Mouse (Mus musculus): ENCODE data around the gene Sh3bp1. TPM values are rescaled to one million over a fixed set of nuclear protein-coding genes. Genes with fewer than 3 reads are reported as not detected.
"Not testable (repeated sequence)": the region's sequence is repeated elsewhere in the genome, so short reads cannot be mapped to it uniquely, and the experiment has no call there.

Sh3bp1 gene
- polyA plus RNA-seq, 1 experiment = 26.8 TPM

GRCm38 (mm10) chr15:78875537-78875936, 24.0 kb upstream of the Sh3bp1 start:
- Histone ChIP-seq H3K36me3 (ENCODE audit: control insufficient read depth, insufficient read depth, low read length, poor library complexity, severe bottlenecking) (no peaks in the 10 kb centered on the region), H3K27me3 (ENCODE audit: control insufficient read depth, insufficient read depth, low read length, poor library complexity, severe bottlenecking) (no peaks in the 10 kb centered on the region), H3K4me1 (ENCODE audit: control insufficient read depth, insufficient read depth, low read length) (peaks cover 8% of the 10 kb centered on the region), H3K9me3 (replicated peaks; ENCODE audit: control insufficient read depth, insufficient read depth, low read length, poor library complexity, severe bottlenecking) (no peaks in the 10 kb centered on the region), H3K27ac (ENCODE audit: insufficient read depth, low read length) (peak overlapping the region; percentile 24), H3K9ac (ENCODE audit: low read depth, poor library complexity, severe bottlenecking) (peak overlapping the region; percentile 82), H3K4me3 (ENCODE audit: low read depth, low read length) (peak overlapping the region; percentile 31)
- TF ChIP-seq POLR2A (IDR thresholded peaks at IDR 0.05; ENCODE audit: insufficient read depth, low read length) = no peak
- no peak for TF ChIP-seq CTCF (IDR thresholded peaks at IDR 0.05; ENCODE audit: low read depth, low read length)
- no peak for TF ChIP-seq EP300 (IDR thresholded peaks at IDR 0.05; ENCODE audit: insufficient read depth, low read depth, low read length)

- H3K4me3 ChIP-seq (ENCODE audit: low read depth, low read length) = peak overlapping the region; percentile 95
- no peaks in the 10 kb centered on the region for H3K9me3 ChIP-seq (replicated peaks; ENCODE audit: control insufficient read depth, insufficient read depth, low read length, poor library complexity, severe bottlenecking)
- H3K27ac ChIP-seq (ENCODE audit: insufficient read depth, low read length) = peak overlapping the region; percentile 56
- TF ChIP-seq EP300 (IDR thresholded peaks at IDR 0.05; ENCODE audit: insufficient read depth, low read depth, low read length) (no peak), CTCF (IDR thresholded peaks at IDR 0.05; ENCODE audit: low read depth, low read length) (peak; percentile 23)
- H3K27me3 ChIP-seq (ENCODE audit: control insufficient read depth, insufficient read depth, low read length, poor library complexity, severe bottlenecking) = no peaks in the 10 kb centered on the region
- no peaks in the 10 kb centered on the region for H3K36me3 ChIP-seq (ENCODE audit: control insufficient read depth, insufficient read depth, low read length, poor library complexity, severe bottlenecking)
- H3K9ac ChIP-seq (ENCODE audit: low read depth, poor library complexity, severe bottlenecking) = peak overlapping the region; percentile 82
- H3K4me1 ChIP-seq (ENCODE audit: control insufficient read depth, insufficient read depth, low read length) = peaks cover 8% of the 10 kb centered on the region
These were observed 23.3 kb upstream of the Sh3bp1 start for GRCm38 (mm10) chr15:78876258-78876696.

GRCm38 (mm10) chr15:78876991-78877809, 22.4 kb upstream of the Sh3bp1 start, which contains the start of gene Gga1:
Gene Gga1 (plus strand): TSS chr15:78877190.
- H3K27ac ChIP-seq (ENCODE audit: insufficient read depth, low read length) = peak within 1 kb of the TSS; percentile 56
- no peaks in the 10 kb centered on the region for H3K36me3 ChIP-seq (ENCODE audit: control insufficient read depth, insufficient read depth, low read length, poor library complexity, severe bottlenecking)
- peaks cover 8% of the 10 kb centered on the region for H3K4me1 ChIP-seq (ENCODE audit: control insufficient read depth, insufficient read depth, low read length)
- TF ChIP-seq EP300 (IDR thresholded peaks at IDR 0.05; ENCODE audit: insufficient read depth, low read depth, low read length) = no peak
- H3K9me3 ChIP-seq (replicated peaks; ENCODE audit: control insufficient read depth, insufficient read depth, low read length, poor library complexity, severe bottlenecking) = no peaks in the 10 kb centered on the region
- peak within 1 kb of the TSS; percentile 82 for H3K9ac ChIP-seq (ENCODE audit: low read depth, poor library complexity, severe bottlenecking)
- H3K4me3 ChIP-seq (ENCODE audit: low read depth, low read length) = peak within 1 kb of the TSS; percentile 95
- no peaks in the 10 kb centered on the region for H3K27me3 ChIP-seq (ENCODE audit: control insufficient read depth, insufficient read depth, low read length, poor library complexity, severe bottlenecking)

- TF ChIP-seq CTCF (IDR thresholded peaks at IDR 0.05; ENCODE audit: low read depth, low read length) (no peak), POLR2A (IDR thresholded peaks at IDR 0.05; ENCODE audit: insufficient read depth, low read length) (no peak), EP300 (IDR thresholded peaks at IDR 0.05; ENCODE audit: insufficient read depth, low read depth, low read length) (no peak)
- Histone ChIP-seq H3K36me3 (ENCODE audit: control insufficient read depth, insufficient read depth, low read length, poor library complexity, severe bottlenecking) (0 out of 2 replicates have a peak, but pooled peaks cover 1% of the 10 kb centered on the region), H3K27ac (ENCODE audit: insufficient read depth, low read length) (no peak overlapping the region), H3K9ac (ENCODE audit: low read depth, poor library complexity, severe bottlenecking) (peak overlapping the region; percentile 82), H3K4me1 (ENCODE audit: control insufficient read depth, insufficient read depth, low read length) (peaks cover 8% of the 10 kb centered on the region), H3K4me3 (ENCODE audit: low read depth, low read length) (peak overlapping the region; percentile 95), H3K27me3 (ENCODE audit: control insufficient read depth, insufficient read depth, low read length, poor library complexity, severe bottlenecking) (no peaks in the 10 kb centered on the region), H3K9me3 (replicated peaks; ENCODE audit: control insufficient read depth, insufficient read depth, low read length, poor library complexity, severe bottlenecking) (no peaks in the 10 kb centered on the region)
These were observed 21.7 kb upstream of the Sh3bp1 start for GRCm38 (mm10) chr15:78877810-78878390.

GRCm38 (mm10) chr15:78878792-78879516, 20.6 kb upstream of the Sh3bp1 start:
- H3K36me3 ChIP-seq (ENCODE audit: control insufficient read depth, insufficient read depth, low read length, poor library complexity, severe bottlenecking); H3K27ac ChIP-seq (ENCODE audit: insufficient read depth, low read length); H3K9ac ChIP-seq (ENCODE audit: low read depth, poor library complexity, severe bottlenecking); H3K27me3 ChIP-seq (ENCODE audit: control insufficient read depth, insufficient read depth, low read length, poor library complexity, severe bottlenecking); H3K4me1 ChIP-seq (ENCODE audit: control insufficient read depth, insufficient read depth, low read length); H3K9me3 ChIP-seq (replicated peaks; ENCODE audit: control insufficient read depth, insufficient read depth, low read length, poor library complexity, severe bottlenecking); H3K4me3 ChIP-seq (ENCODE audit: low read depth, low read length): not testable (repeated sequence)

GRCm38 (mm10) chr15:78880432-78880831, 19.1 kb upstream of the Sh3bp1 start:
- peaks cover 12% of the 10 kb centered on the region for H3K36me3 ChIP-seq (ENCODE audit: control insufficient read depth, insufficient read depth, low read length, poor library complexity, severe bottlenecking)
- no peaks in the 10 kb centered on the region for H3K9me3 ChIP-seq (replicated peaks; ENCODE audit: control insufficient read depth, insufficient read depth, low read length, poor library complexity, severe bottlenecking)
- no peak overlapping the region for H3K4me3 ChIP-seq (ENCODE audit: low read depth, low read length)
- TF ChIP-seq CTCF (IDR thresholded peaks at IDR 0.05; ENCODE audit: low read depth, low read length) (no peak), POLR2A (IDR thresholded peaks at IDR 0.05; ENCODE audit: insufficient read depth, low read length) (no peak), EP300 (IDR thresholded peaks at IDR 0.05; ENCODE audit: insufficient read depth, low read depth, low read length) (no peak)
- no peaks in the 10 kb centered on the region for H3K4me1 ChIP-seq (ENCODE audit: control insufficient read depth, insufficient read depth, low read length)
- no peaks in the 10 kb centered on the region for H3K27me3 ChIP-seq (ENCODE audit: control insufficient read depth, insufficient read depth, low read length, poor library complexity, severe bottlenecking)
- no peak overlapping the region for H3K9ac ChIP-seq (ENCODE audit: low read depth, poor library complexity, severe bottlenecking)
- no peak overlapping the region for H3K27ac ChIP-seq (ENCODE audit: insufficient read depth, low read length)

All from ES-Bruce4 (cell line).